Mouse (Mus musculus) limb, embryonic 11.5 days (tissue): ENCODE results near the gene Entpd8. TPM values are rescaled to one million over a fixed set of nuclear protein-coding genes. Genes with fewer than 3 reads are reported as not detected.

Experiments used
- ATAC-seq: fragments of 200-750 bp; cut with Nextera tagmentation; 2 replicates; pipeline ENCODE4 v1.8.0; 2017; ENCODE audit warnings: low read depth; ENCODE audit not compliant: insufficient number of reproducible peaks, low FRiP score, low TSS enrichment
- DNase-seq: peaks from one replicate; pipeline ENCODE4 v3.0.0-alpha.2; 2015; ENCODE audit warnings: low spot score
- H3K27ac ChIP-seq: fragments of 300-500 bp; sonication (generic); replicated peaks from 2 replicates; pipeline ENCODE4 v1.5.1; 2014; ENCODE audit warnings: low read depth, mild to moderate bottlenecking, low read length
- H3K27me3 ChIP-seq: fragments of 300-500 bp; sonication (generic); 2 replicates; pipeline ENCODE4 v1.6.1; 2014; ENCODE audit warnings: mild to moderate bottlenecking, low read length, mixed read lengths; ENCODE audit not compliant: control insufficient read depth, insufficient read depth
- H3K36me3 ChIP-seq: fragments of 300-500 bp; sonication (generic); 2 replicates; pipeline ENCODE4 v1.6.1; 2014; ENCODE audit warnings: mild to moderate bottlenecking, low read length, moderate library complexity, mixed read lengths; ENCODE audit not compliant: control insufficient read depth, insufficient read depth
- H3K4me1 ChIP-seq: fragments of 300-500 bp; sonication (generic); 2 replicates; pipeline ENCODE4 v1.6.1; 2014; ENCODE audit warnings: low read length, mixed read lengths; ENCODE audit not compliant: control insufficient read depth, insufficient read depth
- H3K4me2 ChIP-seq: fragments of 300-500 bp; sonication (generic); 2 replicates; pipeline ENCODE4 v1.6.1; 2014; ENCODE audit warnings: low read depth, mild to moderate bottlenecking, moderate library complexity; ENCODE audit not compliant: severe bottlenecking
- H3K4me3 ChIP-seq: fragments of 300-500 bp; sonication (generic); 2 replicates; pipeline ENCODE4 v1.5.1; 2014; ENCODE audit warnings: low read depth, low read length
- H3K9ac ChIP-seq: fragments of 300-500 bp; sonication (generic); 2 replicates; pipeline ENCODE4 v1.6.1; 2014; ENCODE audit warnings: mild to moderate bottlenecking, low read length
- H3K9me3 ChIP-seq: fragments of 300-500 bp; sonication (generic); 2 replicates; pipeline ENCODE4 v1.6.1; 2016; ENCODE audit warnings: low read length; ENCODE audit not compliant: control insufficient read depth
- WGBS: fragments of 180-500 bp; shearing (Covaris S2); extraction: QIAGEN DNeasy Blood & Tissue Kit; methylation state at CpG from one replicate; pipeline ENCODE4 v1.1.7; 2014; 5-methylcytosine and 5-hydroxymethylcytosine counted together
- polyA plus RNA-seq: library from polyadenylated mRNA; unstranded; fragments of >200 nt; fragmentation: Nextera tagmentation; extraction: Ambion mirVana; gene quantifications from 2 replicates; pipeline ENCODE4 v1.2.1, GENCODE M21; 2014

Entpd8 gene
- polyA plus RNA-seq, 1 experiment from 2014 or later, result not detected

GRCm38 (mm10) chr2:25055409-25056155 is 24.5 kb upstream of the Entpd8 start:
- Histone ChIP-seq H3K4me3 (peak overlapping the region; percentile 86; the same call in 1 of the 2 replicates), H3K36me3 (peaks cover 2% of the 10 kb centered on the region)

GRCm38 (mm10) chr2:25058926-25059325 is 21.2 kb upstream of the Entpd8 start:
- no peak overlapping the region for H3K9ac ChIP-seq
- H3K4me3 ChIP-seq, result no peak overlapping the region
- WGBS, result 92% methylated on average over 7 of the region's 7 CpGs
- no peaks in the 10 kb centered on the region for H3K27me3 ChIP-seq
- H3K27ac ChIP-seq, result no peak overlapping the region
- DNase-seq (no peak), ATAC-seq (no peak)
- peaks cover 2% of the 10 kb centered on the region for H3K36me3 ChIP-seq
- no peak overlapping the region for H3K4me2 ChIP-seq
- H3K4me1 ChIP-seq, result peaks cover 7% of the 10 kb centered on the region
- no peaks in the 10 kb centered on the region for H3K9me3 ChIP-seq

More at GRCm38 (mm10) chr2:25055409-25056155, 24.5 kb upstream of the Entpd8 start:
- DNase-seq (no peak), ATAC-seq (no peak)
- H3K9ac ChIP-seq, result no peak overlapping the region; the same call in 1 of the 2 replicates
- no peaks in the 10 kb centered on the region for H3K27me3 ChIP-seq
- no peak overlapping the region for H3K27ac ChIP-seq
- H3K9me3 ChIP-seq, result no peaks in the 10 kb centered on the region
- peak overlapping the region; percentile 86; the same call in 1 of the 2 replicates for H3K4me2 ChIP-seq
- 89% methylated on average over 21 of the region's 21 CpGs for WGBS
- peaks cover 7% of the 10 kb centered on the region for H3K4me1 ChIP-seq

GRCm38 (mm10) chr2:25063523-25063922 is 16.6 kb upstream of the Entpd8 start:
- ATAC-seq, result no peak
- WGBS, result 91% methylated on average over 5 of the region's 5 CpGs
- H3K4me2 ChIP-seq, result no peak overlapping the region

GRCm38 (mm10) chr2:25064285-25064684 is 15.8 kb upstream of the Entpd8 start:
- H3K4me3 ChIP-seq, result no peak overlapping the region
- H3K27ac ChIP-seq, result no peak overlapping the region
- no peak overlapping the region for H3K4me2 ChIP-seq
- H3K9ac ChIP-seq, result no peak overlapping the region
- no peaks in the 10 kb centered on the region for H3K27me3 ChIP-seq
- DNase-seq (no peak), ATAC-seq (no peak)
- WGBS, result 95% methylated on average over 1 of the region's 1 CpGs
- no peaks in the 10 kb centered on the region for H3K4me1 ChIP-seq
- no peaks in the 10 kb centered on the region for H3K9me3 ChIP-seq
- no peaks in the 10 kb centered on the region; the same call in 1 of the 2 replicates for H3K36me3 ChIP-seq

More at GRCm38 (mm10) chr2:25063523-25063922, 16.6 kb upstream of the Entpd8 start:
- Histone ChIP-seq H3K4me3 (no peak overlapping the region), H3K9ac (no peak overlapping the region), H3K27me3 (no peaks in the 10 kb centered on the region), H3K27ac (no peak overlapping the region), H3K36me3 (no peaks in the 10 kb centered on the region; the same call in 1 of the 2 replicates), H3K4me1 (no peaks in the 10 kb centered on the region), H3K9me3 (no peaks in the 10 kb centered on the region)
- no peak for DNase-seq

GRCm38 (mm10) chr2:25065537-25065936 is 14.6 kb upstream of the Entpd8 start:
- DNase-seq (no peak), ATAC-seq (no peak)
- Histone ChIP-seq H3K4me2 (no peak overlapping the region), H3K4me3 (no peak overlapping the region), H3K27ac (no peak overlapping the region), H3K36me3 (no peaks in the 10 kb centered on the region), H3K4me1 (no peaks in the 10 kb centered on the region), H3K27me3 (no peaks in the 10 kb centered on the region), H3K9me3 (no peaks in the 10 kb centered on the region), H3K9ac (no peak overlapping the region)

- DNase-seq, result no peak
- no peaks in the 10 kb centered on the region for H3K27me3 ChIP-seq
These were observed 13.6 kb upstream of the Entpd8 start for GRCm38 (mm10) chr2:25066552-25066951.

GRCm38 (mm10) chr2:25069537-25069936 is 10.6 kb upstream of the Entpd8 start:
- no peaks in the 10 kb centered on the region for H3K27me3 ChIP-seq
- no peak overlapping the region for H3K4me2 ChIP-seq
- H3K9ac ChIP-seq, result no peak overlapping the region
- H3K36me3 ChIP-seq, result no peaks in the 10 kb centered on the region
- ATAC-seq, result no peak
- H3K27ac ChIP-seq, result no peak overlapping the region
- DNase-seq, result no peak
- H3K4me1 ChIP-seq, result no peaks in the 10 kb centered on the region
- no peak overlapping the region for H3K4me3 ChIP-seq
- 77% methylated on average over 4 of the region's 4 CpGs for WGBS
- no peaks in the 10 kb centered on the region for H3K9me3 ChIP-seq

More at GRCm38 (mm10) chr2:25066552-25066951, 13.6 kb upstream of the Entpd8 start:
- Histone ChIP-seq H3K4me2 (no peak overlapping the region), H3K4me3 (no peak overlapping the region), H3K36me3 (no peaks in the 10 kb centered on the region), H3K9me3 (no peaks in the 10 kb centered on the region), H3K27ac (no peak overlapping the region), H3K4me1 (no peaks in the 10 kb centered on the region), H3K9ac (no peak overlapping the region)
- ATAC-seq, result no peak
- WGBS, result 88% methylated on average over 4 of the region's 4 CpGs

- Histone ChIP-seq H3K4me1 (no peaks in the 10 kb centered on the region), H3K36me3 (no peaks in the 10 kb centered on the region), H3K9ac (no peak overlapping the region), H3K4me2 (no peak overlapping the region), H3K4me3 (no peak overlapping the region), H3K9me3 (no peaks in the 10 kb centered on the region), H3K27me3 (no peaks in the 10 kb centered on the region), H3K27ac (no peak overlapping the region)
- DNase-seq (no peak), ATAC-seq (no peak)
- 88% methylated on average over 4 of the region's 4 CpGs for WGBS
These were observed 7.7 kb upstream of the Entpd8 start for GRCm38 (mm10) chr2:25072398-25072797.
